Mouse (Mus musculus) embryo, embryonic 10.5 days (tissue): ENCODE data around the gene Sult1b1.
A peak's percentile ranks its signal among the peaks of the same experiment; 100 is the strongest.
"Not testable (repeated sequence)": the region's sequence is repeated elsewhere in the genome, so short reads cannot be mapped to it uniquely, and the experiment has no call there.

ENCODE experiments used
- DNase-seq: peaks from one replicate; pipeline ENCODE4 v3.0.0-alpha.2; 2015; ENCODE audit warnings: low spot score

The Sult1b1 gene

DNA sequence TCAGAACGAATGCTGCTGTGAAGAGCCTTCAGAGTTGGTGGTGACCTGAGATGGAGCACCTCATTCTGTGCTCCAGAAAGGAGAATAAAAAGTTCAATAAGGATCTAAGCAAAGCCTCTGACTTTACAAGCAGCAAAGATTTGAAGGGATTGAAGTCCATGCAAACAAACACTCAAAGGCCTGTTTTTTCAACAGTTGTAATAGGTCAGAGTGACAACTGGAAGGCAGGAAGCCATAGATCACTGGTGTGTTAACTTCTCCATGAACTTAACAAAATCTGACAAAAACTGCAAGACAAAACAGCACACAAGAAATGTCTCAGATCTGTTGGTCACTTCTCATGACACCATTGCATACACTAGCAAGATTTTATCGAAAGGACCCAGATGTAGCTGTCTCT, at the start of gene Sult1b1:
Gene Sult1b1 (minus strand): TSS at position 85 of the 400 bp plus-strand sequence.
- no peak for DNase-seq

DNA sequence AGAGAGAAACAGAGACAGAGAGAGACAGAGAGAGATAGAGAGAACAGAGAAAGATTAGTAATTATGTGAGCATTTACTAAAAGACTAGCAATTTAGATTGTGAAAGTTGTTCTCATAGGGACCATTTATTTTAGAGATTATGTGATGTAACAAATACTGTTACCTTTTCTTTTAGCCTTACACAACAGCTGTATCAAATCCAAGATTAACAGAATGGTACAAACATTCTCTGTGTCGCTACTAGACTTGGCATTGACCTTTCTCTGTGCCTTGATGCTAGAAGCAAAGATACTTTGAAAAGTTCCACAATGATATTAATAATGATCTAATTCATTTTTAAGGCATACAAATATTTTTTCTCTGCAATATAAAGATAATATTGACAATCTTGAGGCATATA, 42.4 kb upstream of the Sult1b1 start:
- DNase-seq = no peak

- DNase-seq = no peak
Observed at GRCm38 (mm10) chr5:87574174-87574573, 36.2 kb upstream of the Sult1b1 start.

GRCm38 (mm10) chr5:87573490-87573889, 35.5 kb upstream of the Sult1b1 start:
- peak; percentile 9 for DNase-seq

GRCm38 (mm10) chr5:87572781-87573180, 34.8 kb upstream of the Sult1b1 start:
- no peak for DNase-seq

DNA sequence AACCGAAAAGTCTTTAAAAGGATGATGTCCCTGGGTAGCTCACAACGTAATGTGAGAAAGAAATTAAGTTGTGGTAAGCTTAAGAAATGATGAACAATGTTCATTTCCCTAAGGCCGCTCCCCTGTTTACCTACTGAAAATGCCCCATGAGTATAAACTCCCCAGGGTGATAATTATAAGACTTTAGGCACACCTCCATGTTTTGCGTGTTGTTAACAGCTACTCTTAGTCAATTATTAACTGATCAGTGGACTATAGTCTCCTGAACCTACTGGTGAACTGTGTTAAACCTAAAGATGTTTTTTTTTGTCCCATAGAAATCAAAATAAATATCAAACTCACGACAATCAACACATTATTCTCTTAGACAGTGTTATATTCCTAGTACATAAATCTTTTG, 30.9 kb upstream of the Sult1b1 start, which contains the start of gene Sult1d1:
Gene Sult1d1 (minus strand): TSS at position 183 of the 400 bp plus-strand sequence.
- DNase-seq = no peak

DNA sequence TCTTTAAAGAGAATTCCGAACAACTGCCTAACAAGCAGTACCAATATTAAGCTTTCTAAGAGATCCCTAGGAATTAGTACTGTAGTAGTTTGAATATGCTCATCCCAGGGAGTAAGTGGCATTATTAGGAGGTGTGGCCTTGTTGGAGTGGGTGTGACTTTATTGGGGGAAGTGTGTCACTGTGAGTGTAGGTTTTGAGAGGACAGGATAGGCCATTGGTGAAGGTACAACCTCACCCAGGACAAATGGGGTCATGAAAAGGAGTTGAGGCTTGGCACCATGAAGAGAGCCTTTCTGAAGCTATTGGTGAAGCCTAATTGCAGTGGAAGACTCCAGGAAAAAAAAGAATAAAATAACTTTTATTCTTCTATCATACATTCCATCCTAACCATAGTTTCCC, 29.3 kb upstream of the Sult1b1 start:
- DNase-seq = no peak

- no peak for DNase-seq
Observed at GRCm38 (mm10) chr5:87562966-87563365, 25.0 kb upstream of the Sult1b1 start.

GRCm38 (mm10) chr5:87562526-87562925, 24.5 kb upstream of the Sult1b1 start:
- DNase-seq = no peak

DNA sequence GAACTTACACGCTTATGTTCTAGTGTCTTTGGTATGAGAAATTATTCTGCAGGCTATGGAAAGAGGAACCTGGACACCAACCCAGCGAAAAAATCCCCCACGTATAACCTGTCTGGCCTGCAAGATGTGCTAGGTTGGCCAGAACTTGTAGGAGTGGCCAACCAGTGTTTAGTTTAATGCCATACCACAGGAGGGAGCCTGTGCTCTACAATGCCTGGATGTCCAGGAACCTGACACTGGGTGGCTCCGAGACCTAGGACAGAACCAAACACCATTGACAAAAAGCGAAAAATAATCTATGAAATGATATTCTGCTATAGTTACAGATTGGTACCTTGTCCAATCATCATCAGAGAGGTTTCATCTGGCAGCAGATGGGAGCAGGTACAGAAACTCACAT, 22.1 kb upstream of the Sult1b1 start:
- no peak for DNase-seq

- DNase-seq = peak; percentile 18
Observed at GRCm38 (mm10) chr5:87550935-87551334, 12.9 kb upstream of the Sult1b1 start.

GRCm38 (mm10) chr5:87535994-87536644, 1.9 kb downstream of the Sult1b1 start:
- DNase-seq = peak; percentile 1

- no peak for DNase-seq
Observed at GRCm38 (mm10) chr5:87532288-87532687, 5.7 kb downstream of the Sult1b1 start.

- not testable (repeated sequence) for DNase-seq
Observed at GRCm38 (mm10) chr5:87523561-87523960, 14.4 kb downstream of the Sult1b1 start.

DNA sequence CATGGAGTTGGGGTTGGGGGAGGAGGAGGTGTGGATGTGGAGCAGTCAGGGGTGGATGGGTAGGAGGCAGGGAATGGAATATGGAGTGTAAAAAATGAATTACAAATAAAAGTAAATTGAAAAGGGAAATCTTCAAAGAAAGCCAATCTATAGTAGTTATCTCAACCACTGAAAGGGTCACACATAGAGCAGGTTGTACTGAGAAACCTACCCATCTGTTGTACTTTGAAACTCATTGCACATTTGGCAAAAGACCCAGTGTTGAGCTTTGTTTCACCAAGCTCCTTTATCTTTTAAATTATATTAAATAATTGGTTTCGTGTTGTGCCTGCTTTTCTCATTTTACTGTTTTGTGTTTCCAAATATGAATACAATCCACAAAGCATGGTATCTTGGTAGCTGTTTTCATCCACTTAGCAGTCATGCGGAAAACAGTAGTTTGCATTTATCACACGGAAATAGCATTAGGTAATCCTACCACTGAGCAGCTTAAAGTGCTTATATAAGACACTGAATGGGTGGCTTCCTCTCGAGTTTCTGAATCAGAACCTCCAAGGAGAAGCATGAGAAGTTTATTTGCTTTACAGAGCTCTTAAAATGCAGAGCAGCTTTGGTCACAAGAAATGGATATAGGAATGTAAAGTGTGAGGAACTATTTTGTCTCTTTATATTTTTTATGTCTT, 32.1 kb downstream of the Sult1b1 start:
- DNase-seq = no peak

- no peak for DNase-seq
Observed at GRCm38 (mm10) chr5:87502687-87503086, 35.3 kb downstream of the Sult1b1 start.

- DNase-seq = no peak
Observed at GRCm38 (mm10) chr5:87499341-87499740, 38.7 kb downstream of the Sult1b1 start.

DNA sequence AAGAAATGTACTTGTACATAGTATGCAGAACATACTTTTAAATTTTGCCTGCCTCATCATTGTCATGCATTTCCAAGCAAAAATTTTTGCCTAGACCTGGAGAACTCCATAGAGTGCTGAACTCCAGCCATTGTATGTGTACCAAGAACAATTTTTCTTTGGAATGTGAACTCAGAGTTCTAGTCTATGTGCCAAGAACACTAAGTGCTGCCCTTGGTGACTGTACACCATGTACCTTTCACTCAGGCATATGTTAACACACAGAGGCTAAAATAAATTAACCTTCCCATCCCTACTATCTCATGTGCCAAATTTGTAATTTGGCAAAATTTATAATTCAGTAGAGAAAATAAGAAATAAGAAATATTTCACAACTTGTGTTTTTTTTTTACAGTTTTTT, 39.1 kb downstream of the Sult1b1 start:
- DNase-seq = no peak

DNA sequence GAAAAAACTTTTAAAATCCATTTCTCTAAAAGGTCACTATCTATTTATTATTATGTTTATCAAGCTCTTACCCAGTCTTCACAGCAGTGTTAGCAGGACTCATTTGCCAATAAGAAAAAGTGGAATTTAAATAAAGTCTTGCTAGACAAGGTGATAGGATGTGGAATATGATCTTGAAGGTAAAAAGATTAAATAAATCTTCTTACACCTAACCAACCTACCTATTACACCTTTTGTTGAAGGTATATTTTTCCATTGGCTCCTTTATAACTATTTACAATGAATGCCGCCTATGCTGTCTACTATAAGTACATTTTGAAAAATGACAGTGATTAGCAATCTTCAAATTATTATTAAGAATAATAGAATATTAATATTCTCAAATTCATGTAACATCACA, 47.2 kb downstream of the Sult1b1 start, which contains the start of gene Ugt2a1:
Gene Ugt2a1 (minus strand): TSS at position 101 of the 400 bp plus-strand sequence.
- DNase-seq = no peak

GRCm38 (mm10) chr5:87486706-87487105, 51.3 kb downstream of the Sult1b1 start, which contains the start of gene Gm43638:
TSS of gene Gm43638 (minus strand) at chr5:87486806.
- DNase-seq = not testable (repeated sequence)

DNA sequence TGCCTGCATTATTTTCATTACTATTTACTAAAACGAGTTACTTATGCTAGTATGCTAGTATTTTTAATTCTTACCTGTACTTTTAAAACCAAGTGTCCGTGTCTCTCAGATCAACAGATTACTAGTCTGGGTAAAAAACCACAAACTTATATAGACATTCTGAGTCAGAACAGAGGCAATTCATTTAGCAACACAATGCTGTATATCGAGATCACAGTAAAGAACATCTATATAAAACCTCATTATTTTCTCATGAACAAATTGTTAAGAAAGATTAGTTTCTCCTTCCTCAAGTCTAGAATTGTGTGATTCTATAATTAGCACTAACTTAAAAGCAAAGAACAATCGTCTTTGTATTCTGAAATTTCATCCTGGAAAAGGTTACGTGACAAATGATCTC, 55.8 kb downstream of the Sult1b1 start, which contains the start of gene Ugt2a2:
Gene Ugt2a2 (minus strand): TSS at position 101 of the 400 bp plus-strand sequence.
- DNase-seq = no peak
